Mouse (Mus musculus): Measurements from ENCODE around the gene Aff3.

DNA sequence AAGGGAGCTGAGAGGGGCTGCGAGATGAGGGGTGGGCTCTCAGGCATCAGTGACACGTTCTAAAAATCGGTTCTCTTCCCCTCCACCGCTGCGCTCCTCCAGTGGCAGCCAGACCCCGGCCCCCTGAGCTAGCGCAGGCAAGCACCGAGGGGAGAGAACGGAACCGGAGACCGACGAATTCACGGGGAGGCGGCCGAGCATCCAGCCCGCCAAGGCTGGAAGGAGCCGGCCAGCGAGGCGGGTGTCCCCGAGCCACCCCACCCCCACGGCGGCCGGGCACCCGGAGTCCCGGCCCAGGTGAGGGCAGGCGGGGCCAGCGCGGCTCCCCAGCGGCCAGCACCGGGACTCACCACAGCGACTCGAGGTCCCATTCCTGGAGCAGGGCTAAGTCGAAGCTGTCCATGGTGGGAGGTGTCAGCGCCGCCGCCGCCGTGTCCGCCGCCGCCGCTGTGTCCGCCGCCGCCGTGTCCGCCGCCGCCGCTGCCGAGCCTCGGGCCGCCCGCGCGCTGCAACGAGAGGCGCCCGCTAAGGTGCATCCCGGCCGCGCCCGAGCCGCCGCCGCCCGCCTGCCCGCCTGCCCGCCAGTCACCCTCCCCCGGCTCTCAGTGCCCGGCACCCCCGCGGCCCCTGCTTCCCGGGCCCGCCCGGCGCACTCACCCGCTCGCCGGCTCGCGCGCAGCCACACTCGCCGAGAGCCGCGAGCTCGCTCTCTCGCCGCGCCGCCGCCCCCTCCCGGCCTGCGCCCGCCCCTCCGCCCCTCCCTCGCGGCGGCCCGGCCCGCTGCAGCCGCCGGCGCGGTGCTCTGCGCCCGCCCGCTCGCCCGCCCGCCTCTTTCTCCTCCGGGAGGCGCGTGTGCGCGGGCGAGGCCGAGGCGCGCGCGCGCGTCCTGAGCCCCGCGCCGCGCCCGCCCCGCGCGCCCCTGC lies 37.8 kb downstream of the Aff3 start:
- TF ChIP-seq CTCF (IDR thresholded peaks at IDR 0.05) (0 out of 2 replicates have a peak, but pooled peaks have one; percentile 5), EP300 (IDR thresholded peaks at IDR 0.05; ENCODE audit: insufficient read depth, low read depth, low read length) (no peak)
